Mouse (Mus musculus) erythroblast, adult 5-6 weeks (primary cell): ENCODE results near the gene Gm10300. TPM values are rescaled to one million over a fixed set of nuclear protein-coding genes. Genes with fewer than 3 reads are reported as not detected.

Experiments
- ATAC-seq: replicated peaks from 2 replicates; pipeline ENCODE4 v1.8.0; 2016; ENCODE audit warnings: moderate number of reproducible peaks, mild to moderate bottlenecking, moderate TSS enrichment, inconsistent platforms; ENCODE audit not compliant: poor library complexity, low FRiP score, severe bottlenecking
- total RNA-seq, 2 experiments: library from RNA; stranded (forward) in 1 of 2; stranded (reverse) in 1 of 2; fragments of 150-400 nt in 1 of 2; fragments of 200-764, 138-1000 nt in 1 of 2; gene quantifications; 2 replicates each; pipeline versions ENCODE4 v1.2.3 to v1.2.4; 2015 to 2017; ENCODE audit warnings: low replicate concordance in 2 of 2

The Gm10300 gene
- total RNA-seq, 2 experiments from 2014 or later = 3.7 TPM; not detected in 1

DNA sequence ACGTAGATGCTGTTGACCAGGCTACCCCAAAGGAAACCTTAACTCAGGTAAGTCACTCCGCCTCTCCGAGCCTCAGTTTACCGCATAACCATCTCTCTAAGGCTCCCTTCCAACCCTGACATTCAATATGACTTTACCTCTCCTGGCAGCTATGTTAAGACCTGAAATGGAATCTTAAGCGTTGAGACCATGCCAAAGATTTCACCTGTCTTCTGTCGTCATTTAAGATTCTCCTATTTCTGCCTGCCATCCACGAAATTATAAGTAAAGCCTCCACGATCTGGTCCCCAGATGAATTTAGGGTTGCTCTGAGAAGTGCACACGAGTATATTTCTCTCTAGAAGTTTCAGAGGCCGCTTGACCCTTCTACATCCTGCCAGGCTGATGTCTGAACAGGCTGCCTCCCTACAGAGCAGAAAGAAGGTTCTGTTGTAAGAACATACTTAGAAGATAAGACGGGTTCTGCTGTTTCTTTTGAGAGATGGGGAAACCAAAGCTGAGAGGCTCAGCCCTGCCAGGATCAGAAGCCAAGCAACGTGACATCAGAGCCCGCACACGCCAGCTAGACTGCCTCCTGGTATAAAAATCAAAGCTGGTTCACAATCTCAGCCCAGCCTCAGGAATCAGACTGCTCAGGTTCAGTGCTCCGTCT is 24.8 kb upstream of the Gm10300 start:
- ATAC-seq = peak; percentile 43

DNA sequence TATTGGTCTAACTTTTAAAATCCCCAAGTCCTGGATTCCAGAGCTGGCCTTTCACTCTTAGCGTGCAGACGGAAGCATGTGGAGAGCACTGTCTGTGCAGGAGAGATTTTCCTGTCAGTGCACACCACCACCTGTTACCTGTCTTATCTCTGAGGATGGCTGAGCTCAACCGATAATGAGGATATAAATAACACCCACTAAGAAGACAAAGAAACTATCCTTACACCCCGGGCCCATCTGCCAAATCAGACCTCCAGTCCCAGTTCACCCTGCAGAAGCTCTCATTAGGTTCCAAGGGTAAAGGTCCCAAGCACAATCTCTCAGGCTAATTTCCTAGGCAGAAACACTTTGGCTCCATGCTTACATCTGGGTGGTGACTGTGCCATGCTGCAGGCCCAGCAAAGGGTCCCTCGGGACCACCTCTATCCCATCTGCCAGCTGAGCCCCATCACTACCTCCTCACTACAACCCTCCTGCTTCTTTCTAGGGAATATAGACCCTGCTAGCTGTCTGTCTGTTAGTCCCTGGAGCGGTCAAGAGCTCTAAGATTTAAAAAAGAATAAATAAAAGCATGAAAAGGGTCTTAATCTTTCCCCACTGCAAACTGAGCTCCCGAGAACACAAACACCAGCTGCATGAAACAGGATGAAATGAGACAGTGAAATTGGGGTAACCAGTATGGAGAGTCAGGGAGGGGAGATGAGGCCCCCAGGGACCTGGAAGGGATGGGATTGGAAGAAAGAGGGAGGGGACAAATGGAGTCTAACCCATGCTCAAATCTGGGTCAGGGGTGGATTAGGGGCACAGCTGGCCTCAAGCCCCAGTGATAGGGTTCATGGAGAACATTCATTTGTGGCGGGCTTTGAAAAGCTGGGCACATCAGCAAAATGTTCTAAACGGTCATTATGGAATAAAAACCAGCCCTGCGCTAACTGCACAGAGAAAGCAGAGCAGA is 22.9 kb upstream of the Gm10300 start:
- ATAC-seq = no peak

DNA sequence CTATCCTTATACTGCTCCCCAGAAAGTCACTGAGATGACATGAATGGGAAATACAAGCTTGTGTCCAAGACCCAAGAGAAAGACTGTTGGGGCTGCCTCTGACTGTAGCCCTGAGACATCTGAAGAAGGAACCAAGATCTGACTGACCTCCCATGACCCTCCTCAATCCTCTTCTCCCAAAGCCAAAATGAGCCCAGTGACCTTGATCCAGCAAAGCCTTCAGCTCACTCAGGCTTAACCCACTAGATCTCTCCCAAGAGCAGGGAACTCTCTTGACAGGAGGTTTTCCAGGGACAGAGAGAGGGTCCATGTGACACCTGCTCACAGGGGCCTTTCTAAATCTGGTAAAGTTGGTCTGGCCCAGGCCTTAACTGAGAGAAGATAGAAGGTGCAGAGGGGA is 17.2 kb upstream of the Gm10300 start:
- ATAC-seq = no peak

DNA sequence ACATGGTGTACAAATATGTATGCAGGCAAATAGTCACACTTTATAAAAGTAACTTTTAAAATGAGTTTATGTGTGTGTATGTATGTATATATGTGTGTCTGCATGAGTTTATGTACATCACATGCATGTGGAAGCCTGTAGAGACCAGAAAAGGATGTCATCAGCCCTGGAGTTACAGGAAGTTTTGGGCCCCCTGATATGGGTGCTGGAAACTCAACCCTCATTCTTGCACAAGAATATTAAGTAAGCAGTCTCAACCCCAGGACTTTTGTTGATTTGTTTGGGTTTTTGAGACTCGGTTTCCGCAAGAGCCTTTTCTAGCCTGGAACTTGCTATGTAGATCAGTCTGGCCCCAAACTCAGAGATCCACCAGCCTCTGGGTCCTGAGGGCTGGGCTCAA is 15.0 kb upstream of the Gm10300 start:
- ATAC-seq = no peak

DNA sequence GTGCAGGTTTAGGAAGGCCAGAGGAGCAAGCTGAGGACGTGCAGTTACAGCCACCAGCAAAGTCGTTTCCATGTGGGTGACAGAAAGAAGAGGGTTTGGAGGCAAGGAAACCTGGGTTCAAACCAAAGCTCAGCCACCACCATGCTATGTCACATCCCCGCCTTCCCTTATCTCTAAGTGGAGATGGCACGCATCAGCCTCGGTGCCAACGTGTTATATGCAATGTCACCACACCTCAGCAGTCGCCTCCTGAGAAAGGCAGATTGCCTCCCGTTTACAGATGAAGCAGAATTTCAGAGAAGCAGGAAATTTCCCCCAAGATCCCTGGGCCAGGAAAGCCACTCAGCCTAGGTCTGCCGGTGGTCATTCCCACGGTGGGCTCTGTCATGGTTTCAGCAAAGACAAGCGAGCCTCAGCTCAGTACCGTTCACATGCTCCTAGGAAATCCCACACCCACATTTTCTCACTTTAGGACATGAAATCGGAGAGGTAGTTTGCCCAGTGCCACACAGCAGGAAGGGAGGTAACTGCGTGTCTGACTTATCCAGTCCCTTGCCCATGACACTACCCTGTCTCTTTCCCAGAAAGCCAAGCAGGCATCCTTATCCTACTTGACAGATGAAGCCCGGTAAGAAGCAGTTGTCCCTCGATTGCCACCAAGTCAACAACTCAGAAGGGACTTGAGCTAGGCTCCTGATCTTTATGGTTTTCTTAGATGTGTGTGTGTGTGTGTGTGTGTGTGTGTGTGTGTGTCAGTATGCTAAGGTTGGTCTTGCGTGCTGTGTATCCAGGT is 14.3 kb upstream of the Gm10300 start:
- ATAC-seq = peak; percentile 87

DNA sequence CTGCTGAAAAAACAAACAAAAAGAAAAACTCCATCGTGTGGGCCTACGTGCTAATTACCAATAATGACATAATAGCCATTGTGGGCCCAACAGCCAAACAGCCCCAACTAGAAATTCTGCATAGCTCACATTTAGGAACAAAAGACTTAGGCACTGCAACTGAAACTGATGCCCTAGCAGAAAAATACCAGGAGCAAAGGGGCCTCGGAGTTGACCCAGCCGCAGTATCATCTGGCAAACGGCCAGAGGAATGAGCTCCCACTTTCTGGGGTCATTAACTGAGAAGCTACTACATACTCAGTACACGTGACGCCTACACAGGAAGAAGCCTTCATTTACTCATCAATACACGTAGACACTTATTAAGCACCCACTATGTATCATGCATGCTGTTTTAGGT is 12.2 kb upstream of the Gm10300 start:
- ATAC-seq = no peak

DNA sequence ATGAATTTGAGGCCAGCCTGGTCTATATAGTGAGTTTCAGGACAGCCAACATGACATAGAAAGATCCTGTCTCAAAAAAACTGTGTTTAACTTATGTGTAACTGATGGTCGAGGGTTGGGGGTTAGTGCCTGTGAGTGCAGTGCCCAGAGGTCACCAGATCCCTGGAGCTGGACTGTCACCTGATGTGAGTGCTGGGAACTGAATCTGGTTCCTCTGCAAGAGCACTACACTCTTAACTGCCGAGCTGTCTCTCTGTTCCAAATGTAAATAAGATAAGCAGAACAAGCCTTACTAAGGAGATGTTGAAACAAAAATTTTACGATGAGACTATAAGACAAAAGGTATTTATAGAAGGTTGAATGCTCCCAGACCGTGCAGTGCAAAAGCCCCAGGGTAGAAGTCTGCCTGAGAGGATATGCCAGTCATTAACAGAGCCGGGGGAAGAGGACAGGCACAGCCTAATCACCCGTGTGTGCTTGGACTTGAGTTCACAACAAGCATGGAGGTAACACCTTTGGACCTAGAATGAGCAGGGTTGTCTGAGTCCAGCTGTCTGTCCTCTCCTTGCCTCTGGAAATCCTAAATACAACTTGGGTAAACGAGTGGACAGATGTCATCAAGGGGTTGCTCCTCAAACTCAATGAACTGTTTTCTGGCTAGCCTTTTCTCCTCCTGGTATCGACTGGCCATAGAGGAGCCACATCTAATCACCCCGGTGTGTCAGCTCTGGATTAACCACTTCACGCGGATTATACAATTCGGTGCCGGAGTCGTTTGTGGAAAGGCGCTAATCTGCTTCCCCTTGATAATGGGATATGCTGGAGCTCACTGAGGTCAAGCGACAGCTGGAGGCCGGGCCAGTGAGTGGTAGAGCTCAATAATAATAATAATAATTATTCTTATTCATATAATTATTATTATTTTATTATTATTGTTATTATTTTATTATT is 11.3 kb upstream of the Gm10300 start:
- no peak for ATAC-seq

DNA sequence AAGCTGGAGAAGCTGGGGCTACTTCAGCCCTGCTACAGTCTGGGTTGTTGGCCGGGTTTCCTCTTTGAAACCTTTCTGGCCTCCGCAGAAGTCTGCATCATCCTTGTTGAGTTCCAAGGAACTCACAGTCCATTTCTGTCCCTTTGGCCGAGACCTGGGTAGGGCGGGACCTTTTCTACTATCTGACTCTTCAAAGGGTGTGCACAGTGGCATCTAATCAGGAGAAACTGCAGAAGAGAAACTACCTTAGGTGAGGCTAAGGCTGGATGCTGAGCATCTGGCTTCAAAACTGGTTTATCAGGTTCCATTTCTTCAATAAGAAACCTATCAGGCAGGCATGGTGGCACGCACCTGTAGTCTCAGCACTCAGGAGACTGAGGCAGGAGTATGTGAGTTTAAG is 9.9 kb upstream of the Gm10300 start:
- no peak for ATAC-seq

DNA sequence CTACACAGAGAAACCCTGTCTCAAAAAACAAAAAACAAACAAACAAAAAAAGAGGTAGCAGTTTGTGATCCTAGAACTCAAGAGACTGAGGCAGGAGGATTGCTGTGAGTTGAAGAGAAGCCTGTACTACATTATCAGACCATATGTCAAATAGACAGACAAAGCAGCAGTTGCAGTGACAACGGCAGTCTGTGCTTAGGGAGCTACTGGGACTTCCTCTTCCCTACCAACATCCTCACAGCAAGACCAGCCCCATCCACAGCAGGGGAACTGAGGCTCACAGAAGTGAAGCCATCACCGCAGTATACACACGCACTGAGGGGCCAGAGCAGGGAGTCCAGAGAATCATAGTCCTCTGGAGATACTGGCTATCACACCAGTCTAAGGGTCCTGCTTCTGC is 8.9 kb upstream of the Gm10300 start:
- no peak for ATAC-seq

DNA sequence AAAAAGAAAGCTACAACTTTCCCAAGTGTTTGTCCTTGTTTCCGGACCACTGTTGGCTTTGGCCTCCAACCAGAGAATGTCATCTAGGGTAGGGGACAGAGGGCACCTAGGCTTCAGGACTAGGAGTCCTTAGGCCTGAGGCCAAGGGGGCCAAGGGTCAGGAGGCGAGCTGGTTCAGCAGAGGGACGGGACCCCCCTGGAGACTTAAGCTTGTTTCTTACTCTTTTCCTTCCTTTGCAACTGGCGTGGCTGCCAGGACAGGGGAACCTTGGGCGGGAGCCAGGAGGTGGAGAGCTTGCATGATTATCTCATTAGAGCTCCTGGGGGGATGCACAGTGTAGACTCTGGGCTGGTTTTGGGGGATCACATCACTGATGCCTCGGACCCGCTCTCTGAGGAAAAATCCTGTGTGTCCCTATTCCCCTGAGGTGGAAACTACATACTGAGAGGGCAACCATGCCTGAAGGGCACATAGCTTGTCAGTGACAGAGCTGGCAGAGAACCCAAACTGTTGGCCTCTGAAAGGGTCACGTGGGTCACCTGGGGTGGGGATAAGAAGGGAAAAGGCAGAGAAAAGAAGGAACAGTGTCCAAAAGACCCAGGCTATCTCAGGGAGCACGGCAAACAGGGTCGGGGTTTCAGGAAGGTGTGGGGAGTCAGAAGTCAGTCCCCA is 8.3 kb upstream of the Gm10300 start:
- ATAC-seq = peak; percentile 23; the same call in 1 of the 2 replicates

DNA sequence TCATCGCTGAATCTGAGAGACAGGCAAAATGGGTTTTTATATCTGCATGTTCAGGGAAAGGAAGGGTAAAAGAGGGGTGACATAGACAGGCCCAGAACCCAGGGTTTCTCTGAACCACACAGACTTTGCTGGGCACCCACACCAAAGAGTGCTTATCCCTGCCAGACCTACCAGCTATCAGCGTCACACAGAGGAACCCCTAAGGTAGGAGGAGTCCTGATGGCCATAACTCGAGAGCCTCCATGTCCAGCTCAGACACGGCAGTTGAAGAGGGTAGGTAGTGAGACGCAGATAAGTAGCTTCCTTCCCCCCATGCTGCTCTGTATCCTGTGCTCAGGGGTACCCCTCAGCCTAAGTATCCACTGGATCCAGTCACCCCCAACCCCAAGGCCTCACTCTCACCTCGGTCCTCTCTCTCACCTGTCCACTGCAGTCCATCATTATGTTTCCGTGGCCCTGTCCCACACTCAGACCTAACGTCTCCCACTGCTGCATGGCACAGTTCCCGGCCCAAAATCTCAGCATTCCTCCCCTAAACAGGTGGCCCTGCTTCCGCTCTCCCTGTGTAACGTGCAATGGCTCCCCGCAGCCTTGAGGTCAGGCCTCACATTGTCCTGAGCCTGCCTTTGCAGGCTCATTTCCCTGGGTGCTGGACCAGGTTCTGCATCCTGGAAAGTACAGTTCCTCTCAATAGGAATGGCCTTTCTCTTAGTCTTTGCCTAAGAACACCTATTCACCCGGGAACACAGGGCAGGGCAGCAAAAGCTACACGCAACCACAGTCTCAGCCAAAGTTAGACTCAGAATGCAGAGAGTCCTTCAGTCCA is 7.2 kb upstream of the Gm10300 start:
- ATAC-seq = peak; percentile 59

DNA sequence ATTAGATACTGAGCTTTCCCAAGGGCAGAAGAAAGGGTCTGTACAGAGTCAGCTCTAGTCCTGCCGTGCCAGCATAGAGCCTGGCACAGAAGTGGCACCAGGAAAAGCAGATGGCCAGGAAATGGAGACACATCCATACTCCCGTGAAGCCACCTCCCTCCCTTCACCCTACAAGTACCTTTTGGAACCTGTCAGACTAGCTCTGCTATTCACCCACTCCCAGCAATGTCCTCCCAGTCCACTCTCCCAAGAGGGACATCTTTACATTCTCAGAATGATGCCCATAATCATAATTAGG is 6.6 kb upstream of the Gm10300 start:
- ATAC-seq = no peak

DNA sequence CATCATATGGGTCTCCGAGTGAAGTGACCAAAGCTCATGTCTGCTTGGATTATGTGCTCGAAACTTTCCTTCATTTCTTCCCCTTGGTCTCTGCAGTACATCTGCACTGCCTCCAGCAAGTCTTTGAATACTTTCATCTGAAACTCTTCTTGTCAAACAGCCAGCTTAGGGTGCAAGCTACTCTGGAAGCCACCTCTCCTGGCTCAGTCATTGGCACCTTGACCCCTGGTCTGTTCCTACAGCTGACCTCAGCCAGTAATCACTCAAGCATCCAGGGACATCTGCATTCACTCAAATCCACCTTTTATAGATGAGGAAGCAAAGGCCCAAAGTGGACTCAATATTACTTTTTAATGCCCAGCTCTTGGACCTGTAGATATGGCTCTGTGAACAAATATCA is 2.8 kb upstream of the Gm10300 start:
- no peak for ATAC-seq

DNA sequence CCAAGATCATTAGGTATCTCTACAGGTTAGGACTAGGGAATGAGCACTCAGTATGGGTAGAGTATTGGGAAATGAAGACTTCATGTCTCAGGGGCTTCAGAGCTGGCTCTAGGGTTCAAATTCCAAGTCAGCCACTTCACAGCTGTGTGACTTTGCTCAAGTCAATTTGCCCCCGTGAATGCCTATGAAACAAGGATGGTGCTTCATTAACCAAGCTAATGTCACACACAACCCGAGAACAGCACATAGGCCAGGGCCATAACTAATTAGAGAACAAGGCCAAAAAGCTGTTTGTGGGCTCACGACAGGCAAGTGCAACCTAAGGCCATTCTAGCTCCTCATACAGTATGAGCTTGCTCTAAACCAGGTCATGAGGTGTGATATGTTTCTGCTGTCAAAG is 2.3 kb upstream of the Gm10300 start:
- no peak for ATAC-seq

DNA sequence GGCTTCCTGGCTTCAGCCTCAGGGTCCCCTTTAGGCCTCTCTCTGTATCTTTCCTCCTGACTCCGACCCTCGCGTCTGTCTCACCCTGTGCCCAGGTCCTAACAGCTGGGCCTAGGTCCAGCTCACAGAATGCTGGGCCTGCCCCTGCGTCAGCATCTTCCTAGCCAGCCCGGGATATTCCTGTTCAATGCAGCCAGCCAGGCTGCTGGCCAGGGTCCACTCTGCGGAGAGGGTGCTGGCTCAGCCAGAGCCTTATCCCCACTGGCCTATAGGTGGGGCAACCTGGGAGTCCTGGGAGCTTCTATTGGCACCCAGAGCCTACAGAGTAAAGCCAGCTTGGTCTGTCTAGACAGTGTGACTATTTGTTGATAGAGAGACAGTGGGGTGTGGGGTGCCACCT is 1.6 kb upstream of the Gm10300 start:
- ATAC-seq = 0 out of 2 replicates have a peak, but pooled peaks have one; percentile 3

DNA sequence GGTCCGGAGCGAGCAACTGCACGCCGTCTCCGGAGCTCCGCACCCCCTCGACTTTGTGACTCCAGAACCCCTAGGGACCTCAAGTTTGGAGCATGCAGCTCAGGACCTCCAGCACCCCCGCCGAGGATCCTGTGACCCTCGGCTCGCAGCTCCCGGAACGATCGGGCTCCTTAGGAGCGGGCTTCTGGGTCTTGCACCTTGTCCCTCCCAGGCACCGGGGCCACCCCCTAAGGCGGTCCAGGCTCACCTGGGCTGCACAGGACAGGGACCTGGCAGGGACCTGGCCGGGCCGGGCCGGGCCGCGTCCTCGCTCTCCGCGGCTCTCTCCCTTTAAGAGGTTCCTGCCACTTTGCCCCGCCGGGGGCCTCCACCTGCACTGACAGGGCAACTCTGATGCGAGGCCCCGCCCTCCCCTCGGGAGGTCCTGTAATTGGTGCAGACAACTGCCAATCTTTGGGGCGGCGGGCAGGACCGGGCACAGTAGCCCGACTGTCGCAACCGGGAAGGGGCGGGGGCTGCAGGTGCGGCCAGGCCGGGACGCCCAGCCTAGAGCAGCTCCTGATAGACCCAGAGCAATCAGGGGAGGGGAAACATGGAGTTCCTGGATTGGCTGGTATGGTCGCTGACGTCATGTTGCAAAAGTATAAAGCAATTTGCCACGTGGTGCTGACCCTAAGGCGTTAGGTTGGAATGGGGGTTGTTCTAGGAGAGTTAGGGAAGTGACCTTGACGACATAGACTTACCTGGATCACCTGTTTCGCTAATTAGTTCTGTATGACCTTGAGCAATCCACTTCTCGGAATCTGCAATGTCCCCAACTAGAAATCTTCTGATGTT is 654 bp downstream of the Gm10300 start, which contains the start of gene Epb41:
Gene Epb41 (minus strand): TSS at position 389 of the 837 bp plus-strand sequence.
- peak; percentile 55 for ATAC-seq

DNA sequence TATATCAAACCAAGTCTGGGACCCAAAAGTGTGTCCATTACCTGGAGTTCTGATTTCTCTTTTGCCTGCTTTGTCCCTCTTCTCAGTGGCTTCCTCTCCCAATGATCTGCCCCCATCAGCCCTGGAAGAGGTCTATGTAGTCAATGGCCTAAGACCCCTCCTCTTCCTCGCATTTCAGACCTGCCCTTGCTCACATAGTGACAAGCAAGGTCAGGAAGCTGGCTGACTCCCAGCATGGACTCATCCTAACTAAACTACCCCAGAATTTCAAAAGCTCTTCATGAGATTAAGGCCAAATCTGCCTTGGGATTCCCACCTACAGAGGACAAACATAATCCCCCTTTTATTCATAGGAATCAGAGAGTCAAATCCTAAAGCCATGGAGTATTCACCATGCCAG is 1.3 kb downstream of the Gm10300 start:
- no peak for ATAC-seq
